Mouse (Mus musculus) ES-Bruce4 (cell line): ENCODE data around the gene Adssl1. TPM values are rescaled to one million over a fixed set of nuclear protein-coding genes. Genes with fewer than 3 reads are reported as not detected.
A peak's percentile ranks its signal among the peaks of the same experiment; 100 is the strongest.

Experiments used
- H3K27ac ChIP-seq: 2 replicates; pipeline ENCODE4 v1.5.1; 2012; ENCODE audit warnings: low read length, inconsistent platforms; ENCODE audit not compliant: insufficient read depth
- H3K27me3 ChIP-seq: 2 replicates; pipeline ENCODE4 v1.6.1; 2012; ENCODE audit warnings: mild to moderate bottlenecking, low read length, inconsistent platforms; ENCODE audit not compliant: control insufficient read depth, poor library complexity, insufficient read depth, severe bottlenecking
- H3K36me3 ChIP-seq: 2 replicates; pipeline ENCODE4 v1.6.1; 2012; ENCODE audit warnings: inconsistent platforms, mild to moderate bottlenecking, low read length, moderate library complexity; ENCODE audit not compliant: control insufficient read depth, poor library complexity, insufficient read depth, severe bottlenecking
- H3K4me1 ChIP-seq: one replicate; pipeline ENCODE4 v1.8.1; 2011; ENCODE audit warnings: low read length; ENCODE audit not compliant: control insufficient read depth, insufficient read depth
- H3K4me3 ChIP-seq: 2 replicates; pipeline ENCODE4 v1.5.1; 2011; ENCODE audit warnings: low read depth, mild to moderate bottlenecking, low read length
- H3K9ac ChIP-seq: 2 replicates; pipeline ENCODE4 v1.6.1; 2012; ENCODE audit warnings: low read depth, mild to moderate bottlenecking, inconsistent platforms; ENCODE audit not compliant: poor library complexity, severe bottlenecking
- H3K9me3 ChIP-seq: replicated peaks from 2 replicates; pipeline ENCODE4 v1.6.1; 2012; ENCODE audit warnings: mild to moderate bottlenecking, low read length, inconsistent platforms; ENCODE audit not compliant: control insufficient read depth, poor library complexity, insufficient read depth, severe bottlenecking
- CTCF ChIP-seq: IDR thresholded peaks from one replicate; pipeline ENCODE4 v1.8.1; 2011; ENCODE audit warnings: low read depth, low read length
- EP300 ChIP-seq: IDR thresholded peaks from 2 replicates; pipeline ENCODE4 v1.6.1; 2011; ENCODE audit warnings: low read depth, low read length; ENCODE audit not compliant: insufficient read depth
- POLR2A ChIP-seq: IDR thresholded peaks from one replicate; pipeline ENCODE4 v1.8.1; 2011; ENCODE audit warnings: low read length; ENCODE audit not compliant: insufficient read depth
- polyA plus RNA-seq: library from polyadenylated mRNA; stranded (reverse); fragments of >200 nt; gene quantifications from 2 replicates; pipeline ENCODE4 v1.2.4, GENCODE M21; 2011; ENCODE audit warnings: low read depth; ENCODE audit not compliant: missing spikeins, insufficient read depth, insufficient read length

The Adssl1 gene
- polyA plus RNA-seq, 1 experiment, result 6.6 TPM

- Histone ChIP-seq H3K27me3 (no peaks in the 10 kb centered on the region), H3K4me1 (no peaks in the 10 kb centered on the region), H3K4me3 (peak overlapping the region; percentile 80), H3K36me3 (no peaks in the 10 kb centered on the region), H3K9me3 (no peaks in the 10 kb centered on the region), H3K27ac (no peak overlapping the region), H3K9ac (peak overlapping the region; percentile 46)
- TF ChIP-seq CTCF (no peak), POLR2A (no peak), EP300 (no peak)
These were observed 712 bp upstream of the Adssl1 start for GRCm38 (mm10) chr12:112618981-112619685.

- Histone ChIP-seq H3K36me3 (no peaks in the 10 kb centered on the region), H3K4me3 (peak overlapping the region; percentile 34), H3K4me1 (no peaks in the 10 kb centered on the region), H3K27ac (no peak overlapping the region), H3K27me3 (no peaks in the 10 kb centered on the region), H3K9ac (peak overlapping the region; percentile 46), H3K9me3 (no peaks in the 10 kb centered on the region)
- TF ChIP-seq EP300 (no peak), CTCF (no peak), POLR2A (no peak)
These were observed 663 bp downstream of the Adssl1 start for GRCm38 (mm10) chr12:112620354-112621061.

GRCm38 (mm10) chr12:112621900-112622299 is 2.1 kb downstream of the Adssl1 start:
- no peak for TF ChIP-seq POLR2A
- TF ChIP-seq EP300, result no peak
- no peak for TF ChIP-seq CTCF
- no peak overlapping the region for H3K27ac ChIP-seq
- no peaks in the 10 kb centered on the region for H3K4me1 ChIP-seq
- H3K36me3 ChIP-seq, result no peaks in the 10 kb centered on the region
- H3K9me3 ChIP-seq, result no peaks in the 10 kb centered on the region
- no peak overlapping the region for H3K4me3 ChIP-seq
- H3K27me3 ChIP-seq, result no peaks in the 10 kb centered on the region
- H3K9ac ChIP-seq, result no peak overlapping the region

- H3K27ac ChIP-seq, result no peak overlapping the region
- no peaks in the 10 kb centered on the region for H3K36me3 ChIP-seq
- no peaks in the 10 kb centered on the region for H3K9me3 ChIP-seq
- H3K4me1 ChIP-seq, result no peaks in the 10 kb centered on the region
- TF ChIP-seq EP300 (no peak), POLR2A (no peak), CTCF (peak; percentile 89)
- H3K4me3 ChIP-seq, result no peak overlapping the region
- no peak overlapping the region for H3K9ac ChIP-seq
- H3K27me3 ChIP-seq, result no peaks in the 10 kb centered on the region
These were observed 3.9 kb downstream of the Adssl1 start for GRCm38 (mm10) chr12:112623742-112624141.

GRCm38 (mm10) chr12:112625700-112626099 is 5.9 kb downstream of the Adssl1 start:
- TF ChIP-seq CTCF, result no peak
- TF ChIP-seq POLR2A, result no peak
- Histone ChIP-seq H3K27ac (no peak overlapping the region), H3K9ac (no peak overlapping the region), H3K4me3 (no peak overlapping the region), H3K36me3 (no peaks in the 10 kb centered on the region), H3K4me1 (no peaks in the 10 kb centered on the region), H3K9me3 (no peaks in the 10 kb centered on the region), H3K27me3 (no peaks in the 10 kb centered on the region)

GRCm38 (mm10) chr12:112626455-112626854 is 6.6 kb downstream of the Adssl1 start:
- H3K4me3 ChIP-seq, result no peak overlapping the region
- no peak overlapping the region for H3K27ac ChIP-seq
- no peak for TF ChIP-seq CTCF
- no peak for TF ChIP-seq EP300
- no peak for TF ChIP-seq POLR2A
- H3K36me3 ChIP-seq, result no peaks in the 10 kb centered on the region
- no peaks in the 10 kb centered on the region for H3K9me3 ChIP-seq
- H3K9ac ChIP-seq, result no peak overlapping the region
- H3K4me1 ChIP-seq, result no peaks in the 10 kb centered on the region
- H3K27me3 ChIP-seq, result no peaks in the 10 kb centered on the region
